Mouse (Mus musculus) lung, adult 18-20 months (tissue): ENCODE data around the gene Mdm4.

Source experiments
- DNase-seq, 2 experiments: peaks; one replicate each; pipeline ENCODE4 v3.0.0; 2022; ENCODE audit warnings: mixed read lengths in 2 of 2

The Mdm4 gene

DNA sequence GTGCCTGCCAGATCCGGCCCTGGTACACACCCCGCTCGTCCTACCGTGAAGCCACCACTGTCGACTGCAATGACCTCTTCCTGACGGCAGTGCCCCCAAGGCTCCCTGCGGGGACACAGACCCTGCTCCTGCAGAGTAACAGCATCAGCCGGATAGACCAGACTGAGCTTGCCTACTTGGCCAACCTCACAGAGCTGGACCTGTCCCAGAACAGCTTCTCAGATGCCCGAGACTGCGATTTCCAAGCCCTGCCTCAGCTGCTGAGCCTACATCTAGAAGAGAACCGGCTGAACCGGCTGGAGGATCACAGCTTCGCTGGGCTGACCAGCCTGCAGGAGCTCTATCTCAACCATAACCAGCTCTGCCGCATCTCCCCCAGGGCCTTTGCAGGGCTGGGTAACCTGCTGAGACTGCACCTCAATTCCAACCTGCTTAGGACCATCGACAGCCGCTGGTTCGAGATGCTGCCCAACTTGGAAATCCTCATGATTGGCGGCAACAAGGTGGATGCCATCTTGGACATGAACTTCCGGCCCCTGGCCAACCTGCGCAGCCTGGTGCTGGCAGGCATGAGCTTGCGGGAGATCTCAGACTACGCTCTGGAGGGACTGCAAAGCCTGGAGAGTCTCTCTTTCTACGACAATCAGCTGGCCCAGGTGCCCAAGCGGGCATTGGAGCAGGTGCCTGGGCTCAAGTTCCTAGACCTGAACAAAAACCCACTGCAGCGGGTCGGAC lies 92.9 kb downstream of the Mdm4 start:
- no peak for DNase-seq

DNA sequence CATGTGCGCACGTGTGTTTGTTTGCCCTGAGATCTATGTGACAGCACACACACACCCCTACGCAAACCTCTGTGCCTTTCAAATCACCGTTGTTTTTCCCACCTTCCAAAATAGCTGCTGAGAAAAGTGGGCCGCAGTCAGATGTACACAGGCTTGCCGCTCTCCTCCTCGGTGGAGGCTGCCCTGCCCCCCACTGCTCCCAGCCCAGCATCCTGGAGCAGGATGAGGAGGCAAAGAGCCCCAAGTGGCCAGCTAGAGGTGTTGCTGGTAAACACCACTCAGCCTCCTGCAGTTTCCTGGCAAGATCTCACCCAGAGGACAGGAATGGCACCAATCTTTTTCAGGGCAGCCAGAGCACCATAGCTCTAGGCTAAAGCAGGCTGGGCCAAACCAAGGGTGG lies 95.5 kb downstream of the Mdm4 start:
- DNase-seq, result no peak

GRCm38 (mm10) chr1:132932421-132932820 lies 97.9 kb downstream of the Mdm4 start:
- no peak for DNase-seq

- DNase-seq, result no peak
These were observed 100.1 kb downstream of the Mdm4 start for GRCm38 (mm10) chr1:132930291-132930690.

GRCm38 (mm10) chr1:132928907-132929250 lies 101.5 kb downstream of the Mdm4 start:
- DNase-seq, result no peak

DNA sequence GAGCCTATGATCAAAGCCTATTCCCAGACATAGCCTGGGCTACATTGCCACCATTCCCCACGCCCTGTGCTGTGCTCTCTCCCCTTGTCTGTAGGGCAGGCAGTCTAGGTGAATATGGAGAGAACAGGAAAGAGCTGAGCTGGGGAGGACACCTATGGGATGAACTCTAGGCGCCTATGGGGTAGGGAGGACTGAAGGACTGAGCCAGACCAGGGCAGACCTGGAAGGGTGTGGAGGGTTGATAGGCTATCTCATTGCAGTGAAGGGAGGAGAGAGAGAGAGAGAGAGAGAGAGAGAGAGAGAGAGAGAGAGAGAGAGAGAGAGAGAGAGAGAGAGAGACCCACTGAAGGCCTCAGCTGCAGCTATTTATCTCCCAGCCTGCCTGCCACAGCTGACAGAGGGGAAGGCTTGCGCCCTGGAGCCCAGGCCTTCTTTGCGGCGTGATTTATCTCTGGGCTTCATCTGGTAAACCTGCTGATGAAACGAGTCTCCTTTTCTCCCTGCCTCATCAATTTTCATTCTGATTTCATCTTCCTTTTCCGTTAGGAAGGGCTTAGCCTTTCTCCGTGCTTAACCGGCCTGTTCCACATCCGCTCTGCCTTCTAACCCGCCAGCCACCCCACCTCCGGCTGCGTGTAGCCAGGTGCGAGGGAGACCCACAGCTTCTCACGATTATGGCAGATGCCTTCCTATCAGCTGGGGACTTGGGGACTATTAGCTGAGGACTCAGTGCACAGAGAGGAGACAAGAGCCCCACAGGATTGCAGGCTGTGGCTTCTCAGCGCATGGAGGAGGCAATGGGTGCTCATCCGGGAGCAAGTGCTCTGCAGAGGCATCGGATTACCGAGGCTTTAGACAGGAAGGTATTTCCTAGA lies 102.1 kb downstream of the Mdm4 start:
- DNase-seq, result no peak

DNA sequence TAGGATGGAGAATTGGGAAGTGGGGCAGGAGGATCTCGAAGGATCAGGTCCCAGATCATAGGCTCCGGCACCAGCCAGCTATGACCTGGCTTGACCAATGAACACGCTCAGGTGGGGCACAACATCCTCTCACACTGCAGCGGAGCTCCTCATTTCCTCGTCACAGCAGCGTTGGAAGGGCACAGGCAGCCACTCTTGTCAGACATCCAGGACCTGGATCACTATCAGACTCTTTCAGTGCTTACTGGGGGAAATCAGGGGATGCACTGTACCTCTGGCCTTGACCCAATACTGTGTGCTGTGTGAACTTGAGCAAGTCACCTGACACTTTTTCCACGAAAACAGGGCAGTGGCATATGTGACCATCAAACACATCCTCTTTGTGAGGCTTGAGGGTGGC lies 105.1 kb downstream of the Mdm4 start:
- DNase-seq, result no peak

DNA sequence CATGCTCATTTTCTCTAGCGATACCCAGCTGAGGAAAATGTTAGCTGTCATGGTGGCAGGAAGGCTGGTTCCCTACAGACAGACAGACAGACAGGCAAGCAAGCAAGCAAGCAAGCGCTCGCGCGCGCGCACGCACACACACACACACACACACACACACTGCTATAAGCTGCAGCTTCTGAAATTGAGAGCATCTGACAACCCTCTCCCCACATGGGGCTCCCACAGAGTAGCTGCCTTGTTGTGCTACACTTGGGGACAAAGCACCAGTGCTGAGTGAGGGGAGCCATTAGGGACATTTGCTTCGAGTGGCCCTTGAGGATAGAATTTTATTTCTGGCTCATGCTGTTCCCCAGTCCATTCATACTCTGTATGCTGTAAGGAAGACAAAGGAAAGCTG lies 108.1 kb downstream of the Mdm4 start:
- no peak for DNase-seq

- DNase-seq, result no peak
These were observed 109.3 kb downstream of the Mdm4 start for GRCm38 (mm10) chr1:132921071-132921470.

DNA sequence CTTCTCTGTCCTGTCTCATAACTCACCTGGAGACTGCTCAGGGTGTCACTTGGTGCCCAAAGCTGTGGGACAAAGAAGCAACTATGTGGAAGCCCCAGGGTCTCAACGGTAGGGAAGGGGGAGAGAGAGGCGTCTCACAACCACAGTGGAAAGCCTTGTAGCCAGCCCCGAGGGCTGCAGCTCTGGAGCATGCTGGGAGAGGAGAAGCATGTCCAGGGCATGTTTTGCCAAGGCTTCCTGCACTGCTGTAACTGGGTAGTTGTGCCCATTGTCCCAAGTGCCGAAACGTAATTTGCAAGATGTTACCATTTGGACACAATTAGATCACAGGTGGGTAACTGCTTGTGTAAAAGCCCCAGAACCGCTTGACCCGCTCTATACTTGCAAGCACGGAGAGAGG lies 111.1 kb downstream of the Mdm4 start:
- no peak for DNase-seq

- no peak for DNase-seq
These were observed 112.2 kb downstream of the Mdm4 start for GRCm38 (mm10) chr1:132918117-132918680.

- DNase-seq, result no peak
These were observed 112.8 kb downstream of the Mdm4 start for GRCm38 (mm10) chr1:132917554-132917953.

- no peak for DNase-seq
These were observed 114.4 kb downstream of the Mdm4 start for GRCm38 (mm10) chr1:132915849-132916493.

DNA sequence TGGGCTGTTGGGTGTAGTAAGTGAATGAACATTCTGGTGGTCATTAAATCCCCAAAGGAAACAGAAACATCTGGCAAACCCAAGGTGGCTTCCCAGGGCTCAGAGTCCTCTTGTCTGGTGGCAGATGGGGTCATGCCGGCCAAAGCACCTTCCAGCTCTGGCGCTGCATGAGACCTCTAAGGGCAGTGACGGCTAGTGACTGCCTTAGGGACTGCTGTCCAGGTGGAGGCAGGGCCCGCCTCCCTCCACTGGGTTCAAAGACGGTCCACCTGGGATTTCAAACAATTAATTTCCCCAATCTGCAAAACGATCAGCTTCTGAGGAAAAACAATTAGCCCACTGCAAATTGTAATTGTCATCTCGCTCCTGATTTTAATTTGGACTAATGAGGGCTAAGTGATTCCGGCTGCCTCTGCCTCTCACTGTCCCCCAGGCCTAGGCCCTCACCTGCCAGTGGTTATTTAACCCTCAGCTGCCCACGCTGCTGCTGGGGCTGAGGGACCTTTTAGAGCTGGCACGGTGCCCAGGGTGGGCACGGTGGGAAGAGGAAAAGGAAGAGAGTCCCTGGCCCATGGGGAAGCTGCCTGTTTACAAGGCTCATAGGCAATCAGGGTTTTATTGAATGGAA lies 119.8 kb downstream of the Mdm4 start:
- no peak for DNase-seq

GRCm38 (mm10) chr1:132909951-132910350 lies 120.4 kb downstream of the Mdm4 start:
- no peak for DNase-seq
